Mouse (Mus musculus): ENCODE results near the gene Gpr183.

Gene Gpr183

DNA sequence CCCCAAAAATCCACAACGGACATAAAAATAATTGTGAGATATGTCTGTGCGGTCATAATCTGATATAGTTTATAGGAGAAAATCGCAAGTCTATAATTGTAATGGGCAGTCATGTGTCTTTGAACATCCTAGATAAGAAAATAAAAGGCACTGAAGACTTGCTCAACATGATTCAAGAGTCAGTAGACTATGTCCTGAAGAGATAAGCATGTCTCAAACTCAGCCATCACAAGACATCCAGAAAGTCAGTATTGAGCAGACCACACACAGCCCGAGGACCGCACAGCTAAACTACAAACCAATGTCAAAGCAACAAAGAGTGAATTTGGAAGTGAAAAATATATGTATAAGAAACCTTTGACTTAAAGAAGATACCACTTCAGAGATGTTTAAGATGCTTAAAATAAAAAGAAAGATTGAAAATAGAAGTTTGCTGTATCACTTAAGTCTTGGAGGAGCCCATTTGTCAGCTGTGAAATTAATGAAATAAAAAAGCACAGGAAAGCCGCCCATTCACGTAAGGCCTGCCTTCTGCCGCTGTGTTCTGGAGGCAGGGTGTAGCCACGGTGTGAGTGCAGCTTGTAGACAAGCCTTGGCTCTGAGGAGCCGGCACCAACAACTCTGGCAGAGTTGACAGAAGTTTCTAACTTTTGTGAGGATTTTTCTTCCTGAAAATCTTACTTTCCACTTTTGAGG is 7.7 kb downstream of the Gpr183 start:
- no peak for DNase-seq (ENCODE audit: low spot score)

DNA sequence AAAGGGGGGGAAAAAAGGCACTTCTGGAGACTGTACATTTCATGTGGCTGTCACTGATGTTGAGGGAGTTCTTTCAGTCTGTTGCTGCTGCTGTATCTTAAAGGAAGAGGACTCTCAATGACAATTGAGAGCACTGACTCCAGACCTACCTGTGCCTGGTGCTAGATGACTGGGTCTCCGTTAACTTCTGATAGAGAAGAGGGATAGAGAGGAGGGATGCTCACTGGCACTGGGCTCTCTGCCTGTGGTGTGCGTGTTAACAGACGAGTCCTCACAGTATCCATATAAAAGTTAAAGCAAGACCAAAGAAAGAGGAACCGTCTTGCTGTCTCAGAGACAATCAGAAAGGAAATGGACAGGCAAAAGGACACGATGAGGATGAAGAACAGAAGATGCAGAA is 8.7 kb downstream of the Gpr183 start:
- no peak for DNase-seq (ENCODE audit: low spot score)

DNA sequence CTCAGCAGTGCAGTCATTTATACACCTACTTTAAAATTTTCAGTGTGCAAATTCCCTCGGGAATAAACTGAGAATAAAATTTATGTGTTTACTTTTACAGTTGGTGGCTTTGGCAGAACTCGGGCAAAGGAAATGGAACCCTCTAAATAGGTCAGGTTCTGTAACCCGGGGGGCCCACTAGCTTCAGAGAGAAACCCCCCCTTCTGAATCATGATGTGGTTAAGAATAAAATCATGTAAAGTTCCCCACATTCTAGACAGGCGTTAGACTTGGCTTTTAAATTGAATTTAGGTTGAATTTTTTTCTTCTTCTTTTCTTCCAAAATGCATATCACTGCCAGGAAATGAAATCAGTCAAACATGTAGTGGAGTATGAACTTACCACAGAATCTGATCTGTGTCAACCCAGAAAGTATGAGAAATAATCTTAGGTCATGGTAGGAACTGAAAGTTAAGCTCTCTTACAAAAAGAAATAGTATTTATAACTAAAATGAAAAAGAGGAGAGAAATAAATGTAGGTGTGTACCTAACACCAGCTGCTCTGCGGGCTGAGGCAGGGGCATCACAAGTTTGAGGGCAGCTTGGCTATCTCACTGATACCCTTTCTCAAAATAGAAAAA is 9.7 kb downstream of the Gpr183 start:
- no peak for DNase-seq (ENCODE audit: low spot score)

DNA sequence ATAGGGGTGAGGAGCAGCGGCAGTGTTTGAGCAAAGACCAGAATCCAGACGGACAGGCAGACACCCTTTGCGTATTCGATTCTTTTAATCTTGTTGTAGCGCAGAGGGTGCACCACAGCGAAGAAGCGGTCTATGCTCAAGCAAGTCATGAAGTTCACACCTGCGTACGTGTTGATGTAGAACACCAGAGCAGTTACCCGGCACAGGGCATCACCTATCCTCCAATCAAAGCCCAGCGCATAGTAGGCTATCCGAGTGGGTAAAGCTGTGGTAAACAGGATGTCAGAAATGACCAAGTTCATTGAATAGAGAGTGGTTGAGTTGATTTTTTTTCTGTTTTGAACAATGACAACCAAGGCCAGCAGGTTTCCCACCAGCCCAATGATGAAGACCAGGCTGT is 10.4 kb downstream of the Gpr183 start:
- no peak for DNase-seq (ENCODE audit: low spot score)

DNA sequence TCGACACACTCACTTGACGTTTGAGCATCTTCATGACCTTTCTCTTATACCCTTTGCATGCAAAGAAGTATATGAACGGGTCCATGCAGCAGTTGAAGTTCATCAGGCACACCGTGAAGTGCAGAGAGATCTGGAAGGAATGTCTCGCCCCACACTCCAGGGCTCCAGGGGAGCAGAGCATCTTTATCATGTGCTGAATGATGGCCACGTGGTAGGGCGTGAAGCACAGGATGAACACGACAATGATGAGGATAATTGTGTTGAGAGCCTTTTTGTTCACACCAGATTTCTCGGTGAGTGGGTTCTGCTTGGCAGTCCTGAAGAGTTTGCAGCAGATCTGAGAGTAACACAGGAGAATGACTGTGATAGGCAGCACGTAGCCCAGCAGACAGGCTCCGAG is 10.9 kb downstream of the Gpr183 start:
- DNase-seq (ENCODE audit: low spot score) = no peak

DNA sequence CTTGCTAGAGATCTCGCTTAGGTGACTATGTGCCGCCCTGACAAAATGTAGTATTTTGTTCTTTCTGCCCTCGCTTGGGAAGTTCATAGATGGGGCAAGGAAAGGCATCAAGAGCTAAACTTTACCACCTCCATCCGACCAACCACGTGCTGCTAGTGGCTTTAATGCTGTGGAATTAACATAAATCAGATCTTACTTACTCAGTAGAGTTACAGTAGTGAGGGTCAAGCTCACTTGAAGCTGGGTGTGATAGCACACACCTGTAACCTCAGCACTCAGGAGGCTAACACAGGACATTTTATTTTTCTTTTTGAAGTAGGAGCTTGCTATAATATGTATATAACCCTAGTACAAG is 13.0 kb downstream of the Gpr183 start:
- no peak for DNase-seq (ENCODE audit: low spot score)

DNA sequence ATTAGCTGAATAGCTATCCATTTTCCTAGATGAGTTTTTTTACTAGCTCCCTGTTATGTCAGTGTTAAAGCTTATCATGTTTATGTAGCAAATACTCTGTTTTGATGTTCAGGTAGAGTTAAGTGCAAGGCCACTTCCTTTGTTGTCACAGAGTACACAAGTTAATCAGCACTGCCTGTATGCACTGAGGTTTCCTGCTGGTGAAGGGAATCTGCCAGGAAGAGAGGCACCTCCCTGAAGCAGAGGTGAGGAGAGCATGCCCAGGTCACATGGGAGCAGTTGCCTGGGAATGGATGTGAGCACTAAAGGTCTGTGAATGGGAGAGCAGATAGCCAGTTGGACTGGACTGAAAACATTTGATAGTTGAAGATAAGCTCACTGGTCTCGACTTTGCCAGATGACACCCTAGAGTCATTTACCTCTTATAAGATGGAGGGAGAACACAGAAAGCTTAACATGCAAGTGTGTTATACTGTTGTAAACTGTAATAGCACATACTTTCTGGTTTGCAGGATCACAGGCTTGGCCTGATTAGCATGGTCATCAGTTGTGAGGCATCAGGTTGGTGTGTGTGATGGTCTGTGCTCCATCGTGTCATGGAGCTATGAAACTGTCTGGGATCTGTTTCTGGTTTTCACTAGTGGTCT is 13.5 kb downstream of the Gpr183 start:
- DNase-seq (ENCODE audit: low spot score) = no peak

DNA sequence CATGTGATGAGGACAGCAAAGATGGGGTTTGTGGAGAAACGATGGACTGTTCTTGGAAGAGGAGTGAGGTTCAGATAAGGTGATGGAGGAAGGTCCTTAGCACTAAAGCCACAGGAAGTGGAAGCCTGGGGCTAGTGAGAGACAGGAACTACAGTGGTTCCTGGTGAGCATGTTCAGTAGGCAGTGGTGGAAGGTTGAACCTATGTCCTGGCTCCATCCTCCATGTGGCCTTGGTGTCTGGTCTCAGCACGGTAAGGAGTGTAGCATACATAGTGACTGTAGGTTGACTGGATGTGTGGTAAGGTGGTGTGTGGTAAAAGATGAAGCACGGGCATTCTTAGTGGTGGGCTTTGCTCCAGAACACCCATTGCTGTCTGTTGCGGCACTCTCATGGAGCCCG is 15.1 kb downstream of the Gpr183 start:
- no peak for DNase-seq (ENCODE audit: low spot score)

DNA sequence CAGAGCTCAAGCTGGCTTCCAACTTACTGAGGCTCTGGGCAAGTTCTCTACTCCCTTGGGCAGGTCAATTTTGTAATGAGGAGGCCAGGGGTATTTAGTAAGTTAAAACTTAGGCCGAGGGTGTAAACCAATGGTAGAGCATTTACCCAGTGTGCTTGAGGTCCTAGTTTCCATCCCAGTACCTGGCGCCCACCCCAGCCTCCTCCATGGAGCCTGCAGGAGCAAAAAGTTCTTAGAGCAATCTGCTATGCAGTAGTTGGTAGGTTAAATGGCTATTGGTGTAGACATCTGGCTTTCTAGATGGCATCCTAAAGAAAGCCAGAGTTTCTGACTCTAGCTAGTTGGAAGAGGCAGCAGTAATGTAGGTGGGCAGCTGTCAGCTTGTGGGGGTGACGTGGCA is 15.6 kb downstream of the Gpr183 start:
- no peak for DNase-seq (ENCODE audit: low spot score)

DNA sequence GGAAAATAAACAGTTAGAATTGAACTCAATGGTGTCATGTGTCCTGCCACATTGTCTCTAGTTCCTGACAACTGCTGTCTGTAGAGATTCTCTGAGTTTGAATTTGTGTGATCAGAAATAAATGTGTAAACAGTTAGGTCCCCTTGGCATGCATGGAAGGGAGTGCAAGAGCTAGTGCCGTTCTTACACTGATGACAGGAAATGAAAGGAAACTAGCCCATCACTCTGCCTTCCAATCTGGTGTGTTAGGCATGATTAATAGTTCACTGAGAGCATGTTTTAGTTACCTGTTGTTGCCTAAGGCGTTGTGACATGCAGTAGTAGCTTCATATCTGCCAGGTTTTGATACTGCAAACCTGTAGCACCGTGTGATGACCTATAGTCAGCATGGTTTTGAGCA is 17.0 kb downstream of the Gpr183 start:
- no peak for DNase-seq (ENCODE audit: low spot score)

DNA sequence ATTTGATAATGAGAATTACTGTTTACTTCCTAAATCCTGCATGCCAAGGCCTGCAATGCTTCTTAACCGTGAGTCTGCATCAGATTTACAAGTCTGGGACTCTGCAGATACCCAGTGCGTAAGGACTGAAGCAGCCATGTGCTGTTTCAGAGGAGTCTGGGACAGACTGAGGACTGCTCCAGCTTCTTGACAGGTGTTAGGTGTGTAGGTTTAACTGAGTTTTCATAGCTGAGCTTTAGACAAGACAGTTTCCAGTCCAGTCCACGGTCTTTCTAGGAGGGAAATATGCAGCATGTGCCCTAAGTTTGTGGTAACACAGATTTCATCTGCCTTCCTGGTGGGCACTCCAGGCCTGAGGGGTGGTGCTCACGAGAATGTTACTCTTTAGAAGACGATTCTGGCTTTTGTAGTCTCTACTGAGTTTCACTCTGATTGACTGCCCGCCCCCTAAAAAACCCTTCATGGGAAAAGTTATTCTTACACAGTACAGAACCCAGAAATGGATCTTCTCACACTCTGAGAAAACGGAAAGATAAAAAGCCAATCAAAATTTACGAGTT is 17.7 kb downstream of the Gpr183 start:
- no peak for DNase-seq (ENCODE audit: low spot score)

DNA sequence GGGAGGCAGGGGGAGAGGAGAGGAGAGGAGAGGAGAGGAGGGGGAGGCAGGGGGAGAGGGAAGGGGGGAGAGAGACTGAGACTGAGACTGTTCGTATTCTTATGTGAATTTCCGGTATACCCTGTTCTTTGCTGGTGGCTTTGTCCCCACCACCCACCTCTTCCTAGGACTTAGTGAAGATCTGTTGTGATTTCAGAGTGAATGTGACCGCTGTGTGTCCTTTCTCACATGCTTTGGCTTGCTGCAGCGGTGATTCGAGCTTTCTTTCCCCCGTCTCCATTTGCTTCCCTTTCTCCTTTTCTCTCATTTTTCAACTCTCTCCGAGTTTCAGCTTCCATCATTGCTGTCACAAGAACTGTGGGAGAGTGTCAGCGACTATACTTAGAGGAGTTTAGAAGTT is 18.3 kb downstream of the Gpr183 start:
- DNase-seq (ENCODE audit: low spot score) = no peak

DNA sequence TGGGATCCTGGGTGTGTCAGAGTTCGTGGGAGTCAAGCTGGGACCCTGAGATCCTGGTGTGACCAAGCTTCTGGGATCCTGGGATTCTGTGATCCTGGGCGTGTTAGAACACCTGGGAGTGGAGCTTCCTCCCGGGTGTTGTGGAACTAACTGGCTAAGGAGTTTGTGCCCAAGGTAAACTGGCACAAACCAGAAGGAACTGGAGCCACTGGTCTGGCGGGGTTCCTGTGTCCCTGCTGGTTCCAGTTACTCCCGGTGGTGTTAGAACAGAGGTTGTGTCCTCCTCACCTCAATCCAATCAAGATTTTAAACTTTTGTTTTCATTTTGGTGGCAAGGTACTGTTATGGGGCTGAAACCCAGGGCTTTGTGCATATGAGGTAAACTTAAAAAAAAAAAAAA is 18.9 kb downstream of the Gpr183 start:
- no peak for DNase-seq (ENCODE audit: low spot score)

DNA sequence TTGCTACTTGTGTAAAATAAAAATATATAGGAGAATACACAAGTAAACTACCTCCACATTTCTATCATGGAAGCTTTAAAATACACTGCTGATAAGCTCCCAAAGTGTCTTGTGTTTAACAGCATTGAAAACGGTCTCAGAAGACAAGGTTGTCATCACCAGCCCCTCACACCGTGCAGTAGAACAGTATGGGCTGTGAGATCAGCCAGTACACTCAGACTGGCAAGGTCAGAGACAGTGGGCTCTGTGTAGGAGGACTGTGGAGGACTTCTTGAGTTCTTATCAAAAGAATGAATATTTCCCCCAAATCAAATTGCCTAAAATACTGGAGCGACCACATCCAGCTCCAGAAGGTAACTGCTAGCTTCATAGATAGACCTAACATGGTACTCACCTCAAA is 25.4 kb downstream of the Gpr183 start:
- DNase-seq (ENCODE audit: low spot score) = no peak

DNA sequence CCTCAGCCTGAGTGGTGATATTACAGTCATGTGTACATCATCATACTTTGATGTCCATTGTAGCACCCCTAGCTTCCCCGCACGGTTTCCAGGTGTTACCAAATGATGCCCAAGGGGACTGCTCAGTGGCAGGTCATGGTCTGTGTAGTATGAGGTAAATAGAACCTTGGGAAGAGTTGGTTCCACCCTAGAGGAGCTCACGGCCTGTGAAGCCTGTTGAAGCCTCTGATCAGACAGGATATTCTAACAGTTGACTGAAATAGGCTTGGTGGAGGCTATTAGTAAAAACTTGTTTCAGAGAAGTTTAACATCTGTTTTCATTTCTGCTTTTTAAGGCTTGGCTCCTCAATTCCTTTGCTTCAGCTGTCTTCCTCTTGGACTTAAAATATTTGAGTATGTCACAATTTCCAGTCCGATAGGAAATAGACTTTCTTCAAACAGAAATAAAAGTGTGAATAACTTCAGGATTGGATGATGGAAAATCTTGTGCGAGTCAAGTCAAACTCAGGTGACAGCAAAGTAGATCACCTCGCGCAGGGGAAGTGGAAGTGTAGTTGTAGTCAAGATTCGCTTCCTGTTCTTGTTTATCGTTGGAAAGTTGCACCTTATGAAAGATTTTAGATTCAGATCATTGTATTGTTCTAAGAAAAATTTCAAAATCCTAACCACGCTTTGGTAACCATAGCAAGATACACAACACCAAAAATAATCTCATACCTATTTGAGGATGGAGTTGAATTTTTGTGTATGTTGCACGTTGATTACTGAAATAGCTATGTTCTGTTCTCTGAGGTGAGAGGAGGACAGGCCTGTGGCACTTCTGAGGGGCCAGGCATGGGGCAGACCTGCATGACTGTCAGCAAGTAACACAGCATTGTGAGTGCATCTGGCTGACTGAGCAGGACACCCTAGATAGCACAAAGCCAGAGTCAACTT is 26.5 kb downstream of the Gpr183 start:
- DNase-seq (ENCODE audit: low spot score) = no peak

DNA sequence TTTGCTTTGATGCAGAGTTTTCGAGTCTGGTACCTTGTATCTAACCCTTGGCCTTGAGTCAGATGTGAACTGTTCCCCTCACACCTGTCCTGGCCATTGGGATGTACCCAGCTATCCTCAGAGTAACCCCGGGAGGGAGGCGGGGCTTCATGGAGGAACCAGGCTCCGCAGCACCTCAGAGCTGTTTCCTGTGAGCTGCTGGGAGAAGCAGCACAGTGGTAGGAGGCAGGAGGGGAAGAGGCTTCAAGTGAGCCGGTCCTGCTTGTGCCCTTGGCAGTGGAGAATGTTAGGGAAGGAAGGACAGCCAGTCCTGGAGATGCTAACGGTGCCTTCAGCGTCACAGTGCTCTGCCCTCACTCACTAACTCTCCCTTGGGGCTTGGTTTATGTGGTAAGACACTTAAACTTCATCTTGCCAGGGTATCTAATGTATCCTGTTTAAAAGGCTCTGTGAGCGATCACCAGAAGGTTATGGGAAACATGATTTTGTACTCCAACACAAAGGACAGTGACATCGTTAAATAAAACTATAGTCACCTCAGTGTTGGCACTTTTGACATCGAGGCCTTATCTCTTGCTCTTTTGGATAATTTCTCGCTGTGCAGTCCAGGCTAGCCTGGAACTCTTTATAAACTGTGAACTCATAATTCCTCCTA is 27.3 kb downstream of the Gpr183 start:
- DNase-seq (ENCODE audit: low spot score) = no peak

DNA sequence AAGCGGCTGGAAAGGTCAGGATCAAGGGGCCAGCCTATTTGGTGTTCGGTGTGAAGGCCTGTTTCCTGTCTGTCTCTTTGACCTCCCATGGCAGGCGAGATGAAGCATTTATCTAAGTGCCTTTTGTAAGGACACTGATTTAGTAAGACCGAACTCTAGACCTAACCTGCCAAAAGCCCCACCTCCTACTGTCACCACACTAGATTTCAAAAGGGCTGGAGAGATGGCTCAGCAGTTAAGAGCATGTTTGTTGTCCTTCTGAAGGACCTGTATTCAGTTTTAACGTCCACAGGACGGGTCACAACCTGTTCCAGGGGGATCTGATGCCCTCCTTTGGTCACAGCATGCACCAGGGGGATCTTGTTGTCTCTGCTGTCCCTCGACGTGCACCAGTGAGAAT is 28.1 kb downstream of the Gpr183 start:
- no peak for DNase-seq (ENCODE audit: low spot score)

DNA sequence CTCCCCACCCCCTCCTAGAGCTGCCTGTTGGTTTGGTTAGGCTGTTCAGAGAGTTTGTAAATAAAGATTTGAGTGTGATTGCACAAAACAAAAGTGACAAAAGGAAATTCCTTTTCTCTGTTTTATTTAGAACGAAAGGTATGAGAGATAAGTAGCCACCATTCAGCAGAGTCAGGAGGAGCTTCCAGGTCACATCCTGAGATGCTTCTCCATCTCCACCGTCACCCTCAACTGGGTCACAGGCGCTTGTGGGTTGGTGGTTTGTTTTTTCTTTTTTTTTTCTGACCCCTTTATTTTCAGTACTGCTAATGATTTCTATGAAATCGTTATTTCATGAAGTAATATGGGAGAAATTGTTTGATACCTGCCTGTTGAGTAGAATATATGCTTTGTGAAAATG is 28.6 kb downstream of the Gpr183 start:
- no peak for DNase-seq (ENCODE audit: low spot score)

DNA sequence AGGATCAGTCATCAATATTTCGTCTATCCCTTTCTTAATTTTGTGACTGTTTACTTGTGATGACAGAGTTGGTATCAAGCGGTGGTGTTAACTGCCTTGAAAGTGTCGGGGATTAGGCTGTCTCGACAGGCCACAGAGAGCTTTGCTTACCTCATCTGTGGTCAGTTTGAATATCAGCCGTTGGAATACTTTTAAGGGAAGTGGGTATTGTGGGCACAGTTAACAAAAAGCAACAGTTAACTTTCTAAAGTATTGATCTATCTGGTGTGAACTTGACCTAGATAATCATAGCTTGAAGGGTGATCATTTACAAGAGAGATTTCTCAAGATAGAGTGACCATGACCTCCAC is 30.4 kb downstream of the Gpr183 start:
- DNase-seq (ENCODE audit: low spot score) = no peak

DNA sequence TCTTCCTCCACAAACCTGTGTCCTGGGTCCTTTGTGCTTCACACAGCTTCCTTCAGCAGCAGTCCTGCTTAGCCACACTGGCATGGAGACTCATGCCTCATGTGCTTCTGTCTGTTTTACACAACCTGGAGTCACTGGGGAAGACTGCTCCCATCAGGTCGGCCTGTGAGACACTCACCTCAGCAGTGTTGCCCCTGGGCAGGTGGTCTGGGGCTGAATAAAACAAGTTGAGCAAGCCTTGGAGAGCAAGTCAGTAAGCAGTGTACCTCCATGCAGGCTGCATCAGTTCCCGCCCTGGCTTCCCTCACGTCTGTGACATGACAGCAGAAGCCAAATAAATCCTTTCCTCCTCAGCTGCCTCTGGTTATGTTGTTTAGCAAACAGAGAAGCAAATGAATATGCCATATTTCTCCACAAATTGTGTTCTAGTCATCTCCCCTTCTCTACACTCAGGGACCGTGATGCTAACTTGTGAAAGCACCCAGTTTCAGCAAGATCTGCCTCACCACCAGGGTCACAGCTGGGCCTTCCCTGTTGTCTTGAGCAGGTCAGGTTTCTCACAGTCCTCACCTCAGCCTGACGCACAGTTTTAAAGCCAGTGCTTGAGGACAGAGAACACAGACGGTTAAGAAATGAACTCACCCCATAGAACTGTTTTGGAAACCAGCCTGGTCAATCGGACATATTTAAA is 30.9 kb downstream of the Gpr183 start:
- no peak for DNase-seq (ENCODE audit: low spot score)

DNA sequence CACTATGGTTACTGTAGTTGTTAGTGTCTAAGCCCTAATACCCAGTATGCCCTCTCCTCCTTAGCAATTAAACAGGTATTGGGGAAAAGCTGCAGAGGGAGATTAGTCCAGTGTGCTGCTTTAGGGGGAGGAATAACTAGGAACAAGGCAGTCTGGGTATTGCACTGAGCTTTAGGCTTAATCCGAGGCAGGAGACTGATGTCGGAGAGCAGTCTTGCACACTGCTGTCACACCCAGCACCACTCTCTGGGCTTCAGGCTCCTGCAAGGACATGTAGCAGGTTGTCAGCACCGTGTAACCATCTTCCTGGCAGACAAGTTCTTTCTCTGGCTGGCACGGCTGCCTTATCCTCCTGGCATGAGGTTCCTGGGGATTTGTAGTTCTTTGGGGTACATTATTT is 32.8 kb downstream of the Gpr183 start:
- DNase-seq (ENCODE audit: low spot score) = no peak
